In genomic region chr2:59286247-59286646, GRCm38 (mm10) we compare ENCODE assay signal across 8 mouse cellular contexts.
DNase-seq lines count a peak whose midpoint lies in the region; ATAC-seq and TF ChIP-seq lines count a peak whose summit lies in the region.
"Had no signal": no experiment of that assay in that cellular context is flagged by ENCODE, and none has a peak within 500 bp of the region (broad histone marks: within the 10 kb centered on the region; RNA-seq: fewer than 3 reads in every experiment).

No protein-coding gene starts in this region.

- no peaks in the 10 kb centered on the region for H3K27me3 ChIP-seq in Patski
- no peaks in the 10 kb centered on the region for H3K27me3 ChIP-seq in midbrain, embryonic 16.5 days (ENCODE audit: control insufficient read depth, insufficient read depth, low read depth, low read length)

- CTCF ChIA-PET in Patski (lab: Charles Lee) = interaction anchor here (0.7 to 1.4 kb wide), 2 partner anchors 8 to 12 kb away, joined by 3 to 4 read pairs; no protein-coding TSS in a partner anchor

- POLR2A ChIA-PET in Patski (lab: Charles Lee) = no interaction called here

- H3K4me2 ChIP-seq in midbrain, embryonic 16.5 days (ENCODE audit: low read length) = no peak overlapping the region

- TF ChIP-seq CTCF in Patski (IDR thresholded peaks at IDR 0.05) = no peak

- no peaks in the 10 kb centered on the region for H3K36me3 ChIP-seq in midbrain, embryonic 16.5 days (ENCODE audit: control insufficient read depth, insufficient read depth, low read length)

- ATAC-seq in Patski = peak; percentile 35
- ATAC-seq in midbrain, embryonic 16.5 days = no peak

- WGBS in midbrain, embryonic 16.5 days = 72% methylated on average over 9 of the region's 9 CpGs

- in situ Hi-C loops in Patski (cut with MboI; ENCODE audit: low pct_unique_long_range_greater_than_20kb) = no loop called here

- H3K9me3 ChIP-seq in midbrain, embryonic 16.5 days (replicated peaks; ENCODE audit: control insufficient read depth, low read length, poor library complexity, severe bottlenecking) = no peaks in the 10 kb centered on the region

- no peak overlapping the region for H3K27ac ChIP-seq in midbrain, embryonic 16.5 days (ENCODE audit: low read length)
- H3K27ac ChIP-seq: macrophage had no signal

- H3K4me1 ChIP-seq in midbrain, embryonic 16.5 days (ENCODE audit: control insufficient read depth, insufficient read depth, low read length) = no peaks in the 10 kb centered on the region; the same call in 1 of the 2 replicates

- H3K9ac ChIP-seq in midbrain, embryonic 16.5 days (ENCODE audit: low read depth, low read length) = no peak overlapping the region

- DNase-seq in Patski (ENCODE audit: low read depth, low spot score) = no peak
- DNase-seq in adrenal gland, postnatal 36 days = peak; percentile 54 to 62
- DNase-seq in frontal cortex, postnatal 36 days (ENCODE audit: low spot score in 2 of 2) = peak; percentile 84 to 85
- DNase-seq in heart, postnatal 36 days = peak; percentile 81
- DNase-seq in left cerebral cortex, postnatal 25 days (ENCODE audit: low spot score in 2 of 2) = peak; percentile 65 to 95
- peak; percentile 75 to 76 for DNase-seq in right cerebral cortex, postnatal 36 days (ENCODE audit: low spot score in 2 of 2)

- H3K4me3 ChIP-seq in midbrain, embryonic 16.5 days (ENCODE audit: low read depth, low read length) = no peak overlapping the region

- intact Hi-C loops in heart, postnatal 36 days (cut with DNase I) = loop anchor here (5.0 kb wide), 1 partner anchor 124 kb away; the partner anchor contains the start of genes Ccdc148 and Pkp4
- intact Hi-C loops in left cerebral cortex, postnatal 25 days (cut with DNase I) = loop anchor here (1.0 to 5.0 kb wide), 2 partner anchors 27 to 124 kb away; partner anchors contain the start of genes Ccdc148 and Pkp4
